Mouse (Mus musculus) midbrain, embryonic 15.5 days (tissue): ENCODE data around the gene Efna1. TPM values are rescaled to one million over a fixed set of nuclear protein-coding genes. Genes with fewer than 3 reads are reported as not detected.

ENCODE experiments used
- ATAC-seq: fragments of 200-750 bp; cut with Nextera tagmentation; replicated peaks from 2 replicates; pipeline ENCODE4 v1.8.0; 2017; ENCODE audit warnings: moderate TSS enrichment
- H3K27ac ChIP-seq: fragments of 300-500 bp; sonication (generic); 2 replicates; pipeline ENCODE4 v1.5.1; 2015; ENCODE audit warnings: mild to moderate bottlenecking, inconsistent platforms
- H3K27me3 ChIP-seq: fragments of 300-500 bp; sonication (generic); replicated peaks from 2 replicates; pipeline ENCODE4 v1.6.1; 2015; ENCODE audit warnings: inconsistent platforms
- H3K36me3 ChIP-seq: fragments of 300-500 bp; sonication (generic); replicated peaks from 2 replicates; pipeline ENCODE4 v1.6.1; 2015; ENCODE audit warnings: inconsistent platforms
- H3K4me1 ChIP-seq: fragments of 300-500 bp; sonication (generic); 2 replicates; pipeline ENCODE4 v1.6.1; 2015; ENCODE audit warnings: inconsistent platforms
- H3K4me2 ChIP-seq: fragments of 300-500 bp; sonication (generic); 2 replicates; pipeline ENCODE4 v1.6.1; 2015; ENCODE audit warnings: inconsistent platforms, mild to moderate bottlenecking, moderate library complexity
- H3K4me3 ChIP-seq: fragments of 300-500 bp; sonication (generic); 2 replicates; pipeline ENCODE4 v1.5.1; 2015; ENCODE audit warnings: mild to moderate bottlenecking, inconsistent platforms
- H3K9ac ChIP-seq: fragments of 300-500 bp; sonication (generic); 2 replicates; pipeline ENCODE4 v1.6.1; 2015; ENCODE audit warnings: mild to moderate bottlenecking, inconsistent platforms
- H3K9me3 ChIP-seq: fragments of 300-500 bp; sonication (generic); 2 replicates; pipeline ENCODE4 v1.6.1; 2016; ENCODE audit warnings: inconsistent platforms
- WGBS: fragments of 180-500 bp; shearing (Covaris S2); methylation state at CpG from one replicate; pipeline ENCODE4 v1.1.7; 2015; ENCODE audit warnings: mixed read lengths; 5-methylcytosine and 5-hydroxymethylcytosine counted together
- polyA plus RNA-seq: library from polyadenylated mRNA; unstranded; fragments of >200 nt; fragmentation: Nextera tagmentation; extraction: Ambion mirVana; gene quantifications from 2 replicates; pipeline ENCODE4 v1.2.1, GENCODE M21; 2015

Gene Efna1
- polyA plus RNA-seq, 1 experiment from 2014 or later = 8.0 TPM

DNA sequence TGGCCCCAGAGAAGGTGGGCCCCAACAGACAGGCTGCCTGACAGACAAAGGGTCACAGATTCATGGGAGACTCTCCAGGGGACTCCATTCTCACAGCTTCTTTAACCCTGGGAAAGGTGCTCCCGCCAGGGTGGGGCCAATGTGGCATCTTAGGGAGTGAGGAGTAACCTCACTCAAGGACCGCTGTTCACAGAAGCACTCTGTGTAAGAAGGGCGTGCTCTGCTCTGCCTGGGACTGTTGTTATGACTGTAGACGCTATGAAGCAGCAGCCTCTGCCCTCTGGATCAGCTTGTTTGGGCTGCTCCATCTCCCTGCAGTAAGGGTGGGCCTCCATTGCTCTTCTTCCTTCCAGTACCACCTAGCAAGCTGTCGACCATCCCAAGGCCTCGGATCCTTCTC lies 23.5 kb upstream of the Efna1 start:
- no peaks in the 10 kb centered on the region for H3K9me3 ChIP-seq
- 68% methylated on average over 6 of the region's 6 CpGs for WGBS
- no peak for ATAC-seq
- peaks cover 4% of the 10 kb centered on the region; the same call in 1 of the 2 replicates for H3K27me3 ChIP-seq
- H3K4me2 ChIP-seq = no peak overlapping the region
- H3K27ac ChIP-seq = no peak overlapping the region
- H3K4me1 ChIP-seq = peaks cover 5% of the 10 kb centered on the region; the same call in 1 of the 2 replicates
- no peaks in the 10 kb centered on the region for H3K36me3 ChIP-seq
- H3K9ac ChIP-seq = no peak overlapping the region
- H3K4me3 ChIP-seq = no peak overlapping the region

DNA sequence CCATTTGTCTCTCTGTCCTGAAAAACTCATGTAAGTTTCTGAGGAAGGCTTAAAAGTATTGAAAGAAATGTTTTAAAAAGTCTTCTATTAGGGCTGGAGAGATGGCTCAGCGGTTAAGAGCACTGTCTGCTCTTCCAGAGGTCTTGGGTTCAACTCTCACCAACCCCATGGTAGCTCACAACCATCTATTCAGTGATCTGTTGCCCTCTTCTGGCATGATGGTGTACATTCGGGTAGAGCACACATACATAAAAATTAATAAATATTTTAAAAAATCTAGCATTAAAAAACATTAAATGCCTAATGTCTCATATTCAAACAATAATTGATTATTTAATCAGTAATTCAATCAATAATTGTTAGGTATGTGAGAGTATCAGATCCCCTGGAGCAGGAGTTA lies 19.6 kb upstream of the Efna1 start:
- Histone ChIP-seq H3K27me3 (peaks cover 4% of the 10 kb centered on the region; the same call in 1 of the 2 replicates), H3K9me3 (no peaks in the 10 kb centered on the region), H3K4me3 (no peak overlapping the region), H3K36me3 (no peaks in the 10 kb centered on the region), H3K27ac (no peak overlapping the region), H3K9ac (no peak overlapping the region), H3K4me1 (peaks cover 4% of the 10 kb centered on the region; the same call in 1 of the 2 replicates), H3K4me2 (no peak overlapping the region)
- WGBS = 74% methylated on average over 2 of the region's 2 CpGs
- ATAC-seq = no peak

DNA sequence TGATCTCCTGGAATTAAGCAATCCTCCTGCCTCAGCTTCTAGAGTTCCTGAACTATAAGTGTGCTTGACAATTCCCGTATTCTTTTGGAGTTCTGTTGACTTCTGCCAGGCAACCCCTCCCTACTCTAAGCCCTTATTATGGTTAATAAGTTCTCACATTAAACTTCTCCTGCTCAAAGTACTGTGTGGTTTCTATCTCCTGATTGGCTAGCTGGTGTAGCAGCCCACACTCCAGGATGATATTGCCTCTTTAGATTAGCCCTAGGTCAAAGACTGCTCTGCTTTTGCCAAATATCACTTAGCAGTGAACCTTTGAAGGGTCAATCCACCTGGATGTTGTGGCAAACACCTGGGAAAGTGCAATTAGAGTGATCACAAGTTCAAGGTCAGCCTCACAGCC lies 19.1 kb upstream of the Efna1 start:
- no peak overlapping the region for H3K27ac ChIP-seq
- no peak overlapping the region for H3K9ac ChIP-seq
- 52% methylated on average over 1 of the region's 1 CpGs for WGBS
- H3K9me3 ChIP-seq = no peaks in the 10 kb centered on the region
- peaks cover 4% of the 10 kb centered on the region; the same call in 1 of the 2 replicates for H3K27me3 ChIP-seq
- 0 out of 2 replicates have a peak overlapping the region, but pooled peaks have one; percentile 39 for H3K4me2 ChIP-seq
- H3K4me3 ChIP-seq = no peak overlapping the region
- ATAC-seq = no peak
- H3K36me3 ChIP-seq = no peaks in the 10 kb centered on the region
- H3K4me1 ChIP-seq = peaks cover 4% of the 10 kb centered on the region; the same call in 1 of the 2 replicates

GRCm38 (mm10) chr3:89299499-89299898 lies 18.6 kb upstream of the Efna1 start:
- peaks cover 4% of the 10 kb centered on the region; the same call in 1 of the 2 replicates for H3K4me1 ChIP-seq

DNA sequence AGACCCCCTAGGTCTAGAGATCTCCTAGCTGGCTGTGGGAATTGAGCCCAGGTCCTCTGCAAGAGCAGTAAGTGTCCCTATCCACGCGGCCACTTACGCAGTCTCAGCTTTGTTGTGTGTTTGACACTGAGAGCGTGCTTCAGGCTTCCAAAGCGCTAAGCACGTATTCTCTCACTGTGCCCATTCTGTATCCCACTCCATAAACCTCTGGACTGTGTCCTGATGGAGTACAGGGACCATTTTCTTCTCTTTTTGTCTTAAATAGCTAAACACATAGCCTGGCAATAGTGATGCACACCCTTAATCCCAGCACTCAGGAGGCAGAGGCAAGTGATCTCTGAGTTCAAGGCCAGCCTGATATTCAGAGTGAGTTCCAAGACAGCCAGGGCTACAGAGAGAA lies 18.0 kb upstream of the Efna1 start:
- H3K9ac ChIP-seq = no peak overlapping the region
- no peak for ATAC-seq
- H3K4me2 ChIP-seq = no peak overlapping the region
- no peaks in the 10 kb centered on the region for H3K36me3 ChIP-seq
- no peak overlapping the region for H3K4me3 ChIP-seq
- H3K4me1 ChIP-seq = peaks cover 4% of the 10 kb centered on the region; the same call in 1 of the 2 replicates
- peaks cover 4% of the 10 kb centered on the region; the same call in 1 of the 2 replicates for H3K27me3 ChIP-seq
- 84% methylated on average over 6 of the region's 6 CpGs for WGBS
- no peak overlapping the region for H3K27ac ChIP-seq
- no peaks in the 10 kb centered on the region for H3K9me3 ChIP-seq

More at GRCm38 (mm10) chr3:89299499-89299898, 18.6 kb upstream of the Efna1 start:
- Histone ChIP-seq H3K4me2 (peak overlapping the region; percentile 39), H3K9me3 (no peaks in the 10 kb centered on the region), H3K27ac (no peak overlapping the region), H3K36me3 (no peaks in the 10 kb centered on the region), H3K4me3 (0 out of 2 replicates have a peak overlapping the region, but pooled peaks have one; percentile 2), H3K9ac (no peak overlapping the region), H3K27me3 (peaks cover 4% of the 10 kb centered on the region; the same call in 1 of the 2 replicates)
- WGBS = 4% methylated on average over 14 of the region's 14 CpGs
- no peak for ATAC-seq

GRCm38 (mm10) chr3:89296761-89297396 lies 15.9 kb upstream of the Efna1 start:
- Histone ChIP-seq H3K36me3 (no peaks in the 10 kb centered on the region), H3K9ac (no peak overlapping the region), H3K4me2 (no peak overlapping the region), H3K27me3 (peaks cover 4% of the 10 kb centered on the region; the same call in 1 of the 2 replicates), H3K27ac (no peak overlapping the region), H3K9me3 (no peaks in the 10 kb centered on the region), H3K4me1 (peaks cover 4% of the 10 kb centered on the region; the same call in 1 of the 2 replicates), H3K4me3 (no peak overlapping the region)
- 77% methylated on average over 11 of the region's 11 CpGs for WGBS
- ATAC-seq = no peak

DNA sequence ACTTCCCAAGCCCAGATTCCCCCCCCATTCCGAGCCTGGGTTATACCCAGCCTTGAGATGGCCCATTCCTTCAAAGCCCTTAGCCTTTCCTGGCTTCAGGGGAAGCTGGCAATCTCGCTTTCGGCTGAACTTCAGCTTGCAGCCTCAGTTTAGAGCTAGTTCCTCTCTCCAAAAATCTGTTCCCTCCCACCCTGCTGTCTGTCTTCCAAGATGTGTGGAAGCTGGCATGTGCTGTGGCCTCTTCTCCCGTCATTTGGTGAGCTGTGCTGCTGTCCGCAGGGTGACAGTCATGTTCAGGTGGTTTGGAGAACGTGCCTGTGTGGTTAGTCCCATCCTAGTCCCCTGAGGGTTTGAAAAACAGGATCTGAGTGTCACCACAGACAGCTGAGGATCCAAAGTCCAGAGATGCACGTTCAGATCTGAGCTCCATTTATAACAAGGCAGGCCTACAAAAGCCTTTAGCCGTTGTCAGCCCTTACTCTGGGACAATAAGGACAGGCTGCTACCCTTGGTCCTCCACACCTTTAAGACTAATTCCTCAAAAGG lies 14.8 kb upstream of the Efna1 start:
- 85% methylated on average over 8 of the region's 8 CpGs for WGBS
- no peak overlapping the region for H3K9ac ChIP-seq
- H3K4me3 ChIP-seq = no peak overlapping the region
- H3K27me3 ChIP-seq = peaks cover 4% of the 10 kb centered on the region; the same call in 1 of the 2 replicates
- H3K4me1 ChIP-seq = peaks cover 4% of the 10 kb centered on the region; the same call in 1 of the 2 replicates
- H3K27ac ChIP-seq = no peak overlapping the region
- no peak for ATAC-seq
- H3K9me3 ChIP-seq = no peaks in the 10 kb centered on the region
- no peak overlapping the region for H3K4me2 ChIP-seq
- H3K36me3 ChIP-seq = no peaks in the 10 kb centered on the region

GRCm38 (mm10) chr3:89294195-89294594 lies 13.3 kb upstream of the Efna1 start:
- WGBS = 82% methylated on average over 5 of the region's 5 CpGs
- no peaks in the 10 kb centered on the region for H3K36me3 ChIP-seq

DNA sequence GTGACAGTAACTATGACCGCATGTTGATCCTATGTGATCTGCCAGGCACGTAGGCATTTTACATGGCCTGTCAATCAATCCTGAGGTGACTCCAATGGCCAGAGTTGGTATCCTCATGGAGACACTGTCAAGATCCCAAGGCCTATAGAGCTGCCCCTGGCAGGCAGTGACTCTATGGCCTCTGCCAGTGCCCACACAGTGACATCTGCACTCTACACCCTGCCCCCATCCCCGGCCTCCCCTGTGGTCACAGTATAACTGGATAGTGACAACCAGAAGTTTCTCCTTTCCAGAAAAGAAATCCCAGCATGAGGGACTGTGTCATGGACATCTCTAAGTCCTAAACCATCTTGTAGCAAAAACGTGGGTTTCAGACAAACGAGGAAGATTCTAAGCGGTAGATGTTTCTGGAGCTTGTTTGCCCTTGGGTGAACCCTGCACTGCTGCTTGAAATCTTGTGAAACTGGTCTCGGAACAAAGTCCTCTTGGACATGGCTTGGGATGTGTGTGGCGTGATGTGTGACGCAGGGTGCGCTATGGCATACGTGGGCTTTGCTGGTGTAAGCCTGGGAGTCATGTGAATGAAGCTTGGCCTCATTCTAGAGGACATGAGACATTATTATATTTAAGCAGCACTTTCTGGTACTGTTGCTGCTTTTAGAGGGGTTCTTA lies 12.4 kb upstream of the Efna1 start:
- H3K4me3 ChIP-seq = no peak overlapping the region
- no peak overlapping the region for H3K27ac ChIP-seq
- no peaks in the 10 kb centered on the region for H3K9me3 ChIP-seq
- H3K4me1 ChIP-seq = no peaks in the 10 kb centered on the region
- no peak overlapping the region for H3K4me2 ChIP-seq
- 91% methylated on average over 11 of the region's 11 CpGs for WGBS
- no peak for ATAC-seq
- H3K9ac ChIP-seq = no peak overlapping the region
- H3K27me3 ChIP-seq = no peaks in the 10 kb centered on the region
- H3K36me3 ChIP-seq = no peaks in the 10 kb centered on the region

More at GRCm38 (mm10) chr3:89294195-89294594, 13.3 kb upstream of the Efna1 start:
- Histone ChIP-seq H3K4me3 (no peak overlapping the region), H3K27ac (no peak overlapping the region), H3K4me1 (no peaks in the 10 kb centered on the region), H3K4me2 (no peak overlapping the region), H3K9ac (no peak overlapping the region), H3K27me3 (no peaks in the 10 kb centered on the region), H3K9me3 (no peaks in the 10 kb centered on the region)
- ATAC-seq = no peak

GRCm38 (mm10) chr3:89292303-89292702 lies 11.4 kb upstream of the Efna1 start:
- Histone ChIP-seq H3K27ac (no peak overlapping the region), H3K9me3 (no peaks in the 10 kb centered on the region), H3K9ac (no peak overlapping the region), H3K36me3 (no peaks in the 10 kb centered on the region), H3K4me2 (no peak overlapping the region), H3K4me1 (no peaks in the 10 kb centered on the region), H3K27me3 (no peaks in the 10 kb centered on the region), H3K4me3 (no peak overlapping the region)
- WGBS = 66% methylated on average over 5 of the region's 5 CpGs
- no peak for ATAC-seq

DNA sequence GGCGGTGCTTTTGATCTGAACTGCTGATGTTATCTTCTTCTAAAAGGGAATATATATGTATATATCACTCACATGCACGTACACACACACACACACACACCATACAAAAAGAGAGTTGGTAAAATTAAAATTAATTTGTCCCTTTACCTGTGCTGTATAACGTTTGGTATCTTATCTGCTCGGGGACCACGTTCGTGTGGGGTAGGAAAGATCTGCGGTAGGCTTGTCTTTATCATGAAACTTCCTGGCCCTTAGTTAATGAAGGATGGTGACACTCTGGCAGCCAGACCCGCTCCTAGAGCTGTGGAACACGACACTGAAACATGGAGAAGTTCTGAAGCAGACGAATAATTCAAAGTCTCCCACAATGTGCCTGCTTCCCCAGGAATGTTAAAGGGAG lies 10.9 kb upstream of the Efna1 start:
- Histone ChIP-seq H3K9me3 (no peaks in the 10 kb centered on the region), H3K27me3 (no peaks in the 10 kb centered on the region), H3K9ac (no peak overlapping the region), H3K27ac (no peak overlapping the region), H3K4me2 (no peak overlapping the region), H3K36me3 (no peaks in the 10 kb centered on the region), H3K4me3 (no peak overlapping the region), H3K4me1 (no peaks in the 10 kb centered on the region)
- ATAC-seq = no peak
- WGBS = 83% methylated on average over 10 of the region's 10 CpGs

- Histone ChIP-seq H3K27ac (no peak overlapping the region), H3K4me2 (no peak overlapping the region), H3K9me3 (no peaks in the 10 kb centered on the region), H3K9ac (no peak overlapping the region), H3K36me3 (no peaks in the 10 kb centered on the region), H3K4me1 (no peaks in the 10 kb centered on the region), H3K4me3 (no peak overlapping the region), H3K27me3 (no peaks in the 10 kb centered on the region)
- 49% methylated on average over 7 of the region's 7 CpGs for WGBS
- no peak for ATAC-seq
These were observed 7.6 kb upstream of the Efna1 start for GRCm38 (mm10) chr3:89288503-89288928.
